Mouse (Mus musculus): ENCODE measurements at regions not wholly inside any gene's neighbourhood (a gene's known extent, or its start where the extent isn't known, plus 50 kb on each side); places are given as distances from the start of the nearest gene placed in this dataset.

- DNase-seq (ENCODE audit: low spot score) (no peak), ATAC-seq (replicated peaks; ENCODE audit: low FRiP score, low read depth) (no peak)
- no peaks in the 10 kb centered on the region for H3K4me1 ChIP-seq (replicated peaks; ENCODE audit: insufficient read depth, low read length)
- no peaks in the 10 kb centered on the region for H3K9me3 ChIP-seq (replicated peaks; ENCODE audit: low read length)
- no peak for TF ChIP-seq CTCF (IDR thresholded peaks at IDR 0.05; ENCODE audit: low read depth)
- H3K4me2 ChIP-seq (ENCODE audit: low read length): no peak overlapping the region
- no peak overlapping the region for H3K4me3 ChIP-seq (replicated peaks; ENCODE audit: low read depth, low read length)
- H3K9ac ChIP-seq (ENCODE audit: low read depth, low read length): no peak overlapping the region
- no peaks in the 10 kb centered on the region for H3K36me3 ChIP-seq (ENCODE audit: insufficient read depth, low read length)
- 43% methylated on average over 4 of the region's 4 CpGs for WGBS
- no peaks in the 10 kb centered on the region for H3K27me3 ChIP-seq (ENCODE audit: insufficient read depth, low read length)
- no peak overlapping the region for H3K27ac ChIP-seq
Observed at GRCm38 (mm10) chr3:62985033-62985432, 256.3 kb upstream of the Mme start.

- no peak for ATAC-seq (replicated peaks; ENCODE audit: low FRiP score, low read depth)
- TF ChIP-seq CTCF (IDR thresholded peaks at IDR 0.05; ENCODE audit: low read depth): no peak
- H3K36me3 ChIP-seq (ENCODE audit: insufficient read depth, low read length): no peaks in the 10 kb centered on the region
- no peak overlapping the region for H3K27ac ChIP-seq
- no peak overlapping the region for H3K4me3 ChIP-seq (replicated peaks; ENCODE audit: low read depth, low read length)
- no peaks in the 10 kb centered on the region for H3K4me1 ChIP-seq (replicated peaks; ENCODE audit: insufficient read depth, low read length)
- WGBS: 95% methylated on average over 1 of the region's 1 CpGs
- no peaks in the 10 kb centered on the region for H3K27me3 ChIP-seq (ENCODE audit: insufficient read depth, low read length)
- H3K9ac ChIP-seq (ENCODE audit: low read depth, low read length): no peak overlapping the region
- no peaks in the 10 kb centered on the region for H3K9me3 ChIP-seq (replicated peaks; ENCODE audit: low read length)
- H3K4me2 ChIP-seq (ENCODE audit: low read length): no peak overlapping the region
- DNase-seq (ENCODE audit: low spot score): no peak
Observed at GRCm38 (mm10) chr3:62976906-62977305, 264.4 kb upstream of the Mme start.

GRCm38 (mm10) chr3:62963244-62963643 lies 278.1 kb upstream of the Mme start:
- no peak overlapping the region for H3K4me3 ChIP-seq (replicated peaks; ENCODE audit: low read depth, low read length)
- H3K9ac ChIP-seq (ENCODE audit: low read depth, low read length): no peak overlapping the region
- H3K4me1 ChIP-seq (replicated peaks; ENCODE audit: insufficient read depth, low read length): no peaks in the 10 kb centered on the region
- no peaks in the 10 kb centered on the region for H3K9me3 ChIP-seq (replicated peaks; ENCODE audit: low read length)
- H3K27me3 ChIP-seq (ENCODE audit: insufficient read depth, low read length): no peaks in the 10 kb centered on the region
- no peak overlapping the region for H3K27ac ChIP-seq
- ATAC-seq (replicated peaks; ENCODE audit: low FRiP score, low read depth) (no peak), DNase-seq (ENCODE audit: low spot score) (no peak)
- TF ChIP-seq CTCF (IDR thresholded peaks at IDR 0.05; ENCODE audit: low read depth): no peak
- H3K36me3 ChIP-seq (ENCODE audit: insufficient read depth, low read length): no peaks in the 10 kb centered on the region
- H3K4me2 ChIP-seq (ENCODE audit: low read length): no peak overlapping the region
- WGBS: 43% methylated on average over 1 of the region's 1 CpGs

GRCm38 (mm10) chr3:62962608-62963007 lies 278.7 kb upstream of the Mme start:
- Histone ChIP-seq H3K9ac (ENCODE audit: low read depth, low read length) (no peak overlapping the region), H3K27ac (no peak overlapping the region), H3K4me1 (replicated peaks; ENCODE audit: insufficient read depth, low read length) (no peaks in the 10 kb centered on the region), H3K4me2 (ENCODE audit: low read length) (no peak overlapping the region), H3K9me3 (replicated peaks; ENCODE audit: low read length) (no peaks in the 10 kb centered on the region), H3K4me3 (replicated peaks; ENCODE audit: low read depth, low read length) (no peak overlapping the region), H3K36me3 (ENCODE audit: insufficient read depth, low read length) (no peaks in the 10 kb centered on the region), H3K27me3 (ENCODE audit: insufficient read depth, low read length) (no peaks in the 10 kb centered on the region)
- ATAC-seq (replicated peaks; ENCODE audit: low FRiP score, low read depth): no peak
- WGBS: 33% methylated on average over 4 of the region's 4 CpGs
- TF ChIP-seq CTCF (IDR thresholded peaks at IDR 0.05; ENCODE audit: low read depth): no peak
- no peak for DNase-seq (ENCODE audit: low spot score)

GRCm38 (mm10) chr3:62945356-62945755 lies 296.0 kb upstream of the Mme start:
- DNase-seq (ENCODE audit: low spot score) (no peak), ATAC-seq (replicated peaks; ENCODE audit: low FRiP score, low read depth) (no peak)
- Histone ChIP-seq H3K36me3 (ENCODE audit: insufficient read depth, low read length) (no peaks in the 10 kb centered on the region), H3K9ac (ENCODE audit: low read depth, low read length) (no peak overlapping the region), H3K4me2 (ENCODE audit: low read length) (no peak overlapping the region), H3K4me3 (replicated peaks; ENCODE audit: low read depth, low read length) (no peak overlapping the region), H3K4me1 (replicated peaks; ENCODE audit: insufficient read depth, low read length) (no peaks in the 10 kb centered on the region), H3K9me3 (replicated peaks; ENCODE audit: low read length) (no peaks in the 10 kb centered on the region), H3K27ac (no peak overlapping the region), H3K27me3 (ENCODE audit: insufficient read depth, low read length) (no peaks in the 10 kb centered on the region)
- no peak for TF ChIP-seq CTCF (IDR thresholded peaks at IDR 0.05; ENCODE audit: low read depth)

DNA sequence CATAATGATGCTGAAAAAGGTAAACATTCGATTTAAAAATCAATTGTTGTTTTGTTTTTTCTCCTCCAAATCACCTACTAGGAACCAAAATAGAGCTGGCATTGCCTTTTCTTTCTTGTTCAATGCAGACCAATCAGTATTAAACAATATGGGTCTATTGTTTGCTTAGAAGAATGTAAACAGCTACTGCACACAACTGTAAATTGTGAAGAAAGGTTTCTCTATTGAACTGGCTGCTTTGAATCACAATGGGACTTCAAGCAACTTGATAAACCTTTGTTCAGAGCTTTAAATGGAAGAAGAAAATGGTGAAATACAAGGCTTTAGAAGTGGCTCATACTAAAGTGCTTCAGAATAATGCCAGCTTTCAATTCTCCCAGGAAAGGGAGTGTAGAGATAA lies 302.7 kb upstream of the Mme start:
- H3K27me3 ChIP-seq (ENCODE audit: insufficient read depth, low read length): no peaks in the 10 kb centered on the region
- WGBS: 83% methylated on average over 1 of the region's 1 CpGs
- DNase-seq (ENCODE audit: low spot score) (no peak), ATAC-seq (replicated peaks; ENCODE audit: low FRiP score, low read depth) (no peak)
- H3K9me3 ChIP-seq (replicated peaks; ENCODE audit: low read length): no peaks in the 10 kb centered on the region
- no peak overlapping the region for H3K4me3 ChIP-seq (replicated peaks; ENCODE audit: low read depth, low read length)
- H3K36me3 ChIP-seq (ENCODE audit: insufficient read depth, low read length): no peaks in the 10 kb centered on the region
- H3K9ac ChIP-seq (ENCODE audit: low read depth, low read length): no peak overlapping the region
- no peak overlapping the region for H3K4me2 ChIP-seq (ENCODE audit: low read length)
- H3K4me1 ChIP-seq (replicated peaks; ENCODE audit: insufficient read depth, low read length): no peaks in the 10 kb centered on the region
- H3K27ac ChIP-seq: no peak overlapping the region
- TF ChIP-seq CTCF (IDR thresholded peaks at IDR 0.05; ENCODE audit: low read depth): no peak

DNA sequence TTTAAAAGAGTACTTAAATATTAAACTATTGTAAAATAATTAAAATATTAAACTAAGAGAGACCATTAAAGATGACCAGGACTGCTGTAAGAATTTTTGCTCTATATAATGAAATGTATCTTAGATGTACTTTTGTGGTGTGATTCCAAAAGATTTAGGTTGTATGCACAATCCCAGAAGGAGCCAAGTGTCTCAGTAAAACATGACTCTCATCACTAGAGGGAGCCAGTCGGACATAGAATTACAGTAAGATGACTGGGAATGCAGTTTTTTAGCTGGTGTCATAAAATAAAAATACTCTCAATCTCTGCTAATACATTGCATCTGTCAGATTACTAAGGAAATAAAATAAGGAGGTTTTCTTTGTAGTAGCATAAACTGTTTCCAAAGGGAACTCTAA lies 316.9 kb upstream of the Mme start:
- Histone ChIP-seq H3K9ac (ENCODE audit: low read depth, low read length) (no peak overlapping the region), H3K36me3 (ENCODE audit: insufficient read depth, low read length) (no peaks in the 10 kb centered on the region), H3K9me3 (replicated peaks; ENCODE audit: low read length) (no peaks in the 10 kb centered on the region), H3K27me3 (ENCODE audit: insufficient read depth, low read length) (no peaks in the 10 kb centered on the region), H3K27ac (no peak overlapping the region), H3K4me3 (replicated peaks; ENCODE audit: low read depth, low read length) (no peak overlapping the region), H3K4me1 (replicated peaks; ENCODE audit: insufficient read depth, low read length) (no peaks in the 10 kb centered on the region), H3K4me2 (ENCODE audit: low read length) (no peak overlapping the region)
- DNase-seq (ENCODE audit: low spot score) (peak; percentile 80), ATAC-seq (replicated peaks; ENCODE audit: low FRiP score, low read depth) (no peak)
- peak; percentile 73 for TF ChIP-seq CTCF (IDR thresholded peaks at IDR 0.05; ENCODE audit: low read depth)
- WGBS: 8% methylated on average over 1 of the region's 1 CpGs
